Mouse (Mus musculus): ENCODE data around the gene Fth1. TPM values are rescaled to one million over a fixed set of nuclear protein-coding genes. Genes with fewer than 3 reads are reported as not detected.
A peak's percentile ranks its signal among the peaks of the same experiment; 100 is the strongest.

Fth1 gene
- total and polyA plus RNA-seq, 3 experiments: 2,797 to 3,430 (median 2,956) TPM

GRCm38 (mm10) chr19:9981621-9982020 lies 1.2 kb downstream of the Fth1 start:
- Histone ChIP-seq H3K9ac (ENCODE audit: low read depth, low read length) (no peak overlapping the region), H3K4me3 (peak overlapping the region; percentile 98), H3K27ac (peak overlapping the region; percentile 97), H3K36me3 (ENCODE audit: control insufficient read depth, insufficient read depth, low read length) (peaks cover 10% of the 10 kb centered on the region), H3K4me1 (ENCODE audit: control insufficient read depth, insufficient read depth, low read length) (peaks cover 20% of the 10 kb centered on the region), H3K27me3 (ENCODE audit: control insufficient read depth, insufficient read depth, low read length) (no peaks in the 10 kb centered on the region), H3K79me2 (replicated peaks; ENCODE audit: control insufficient read depth, insufficient read depth, low read length) (0 out of 2 replicates have a peak, but pooled peaks cover 1% of the 10 kb centered on the region)
- no peak for DNase-seq
- TF ChIP-seq POLR2A (IDR thresholded peaks at IDR 0.05; ENCODE audit: insufficient read depth, low read depth, low read length) (no peak), CTCF (IDR thresholded peaks at IDR 0.05) (no peak), EP300 (IDR thresholded peaks at IDR 0.05; ENCODE audit: insufficient read depth, low read depth, low read length) (no peak)
- intact Hi-C loops (cut with DNase I): no loop called here
- 69% methylated on average over 4 of the region's 4 CpGs for WGBS

- H3K79me2 ChIP-seq (replicated peaks; ENCODE audit: control insufficient read depth, insufficient read depth, low read length): 0 out of 2 replicates have a peak, but pooled peaks cover 1% of the 10 kb centered on the region
- H3K27me3 ChIP-seq (ENCODE audit: control insufficient read depth, insufficient read depth, low read length): no peaks in the 10 kb centered on the region
- DNase-seq: peak; percentile 98
- peak overlapping the region; percentile 97 for H3K27ac ChIP-seq
- WGBS: under 1% methylated on average over 59 of the region's 59 CpGs
- peak overlapping the region; percentile 99 for H3K9ac ChIP-seq (ENCODE audit: low read depth, low read length)
- peaks cover 20% of the 10 kb centered on the region for H3K4me1 ChIP-seq (ENCODE audit: control insufficient read depth, insufficient read depth, low read length)
- peak overlapping the region; percentile 98 for H3K4me3 ChIP-seq
- peaks cover 10% of the 10 kb centered on the region for H3K36me3 ChIP-seq (ENCODE audit: control insufficient read depth, insufficient read depth, low read length)
- intact Hi-C loops (cut with DNase I): no loop called here
- TF ChIP-seq POLR2A (IDR thresholded peaks at IDR 0.05; ENCODE audit: insufficient read depth, low read depth, low read length) (peak; percentile 98), CTCF (IDR thresholded peaks at IDR 0.05) (no peak; the same call in 1 of the 2 replicates), EP300 (IDR thresholded peaks at IDR 0.05; ENCODE audit: insufficient read depth, low read depth, low read length) (0 out of 2 replicates have a peak, but pooled peaks have one; percentile 56)
Observed at GRCm38 (mm10) chr19:9982151-9982851, 1.9 kb downstream of the Fth1 start.

GRCm38 (mm10) chr19:9982852-9983542 lies 2.6 kb downstream of the Fth1 start:
- WGBS: under 1% methylated on average over 31 of the region's 31 CpGs
- Histone ChIP-seq H3K36me3 (ENCODE audit: control insufficient read depth, insufficient read depth, low read length) (peaks cover 10% of the 10 kb centered on the region), H3K4me1 (ENCODE audit: control insufficient read depth, insufficient read depth, low read length) (peaks cover 19% of the 10 kb centered on the region), H3K9ac (ENCODE audit: low read depth, low read length) (peak overlapping the region; percentile 99), H3K27me3 (ENCODE audit: control insufficient read depth, insufficient read depth, low read length) (no peaks in the 10 kb centered on the region), H3K79me2 (replicated peaks; ENCODE audit: control insufficient read depth, insufficient read depth, low read length) (0 out of 2 replicates have a peak, but pooled peaks cover 1% of the 10 kb centered on the region), H3K27ac (peak overlapping the region; percentile 97), H3K4me3 (peak overlapping the region; percentile 98)
- DNase-seq: peak; percentile 79 to 80
- intact Hi-C loops (cut with DNase I): no loop called here
- TF ChIP-seq EP300 (IDR thresholded peaks at IDR 0.05; ENCODE audit: insufficient read depth, low read depth, low read length): peak; percentile 35; the same call in 1 of the 2 replicates
- no peak for TF ChIP-seq CTCF (IDR thresholded peaks at IDR 0.05)

- H3K27me3 ChIP-seq (ENCODE audit: control insufficient read depth, insufficient read depth, low read length): no peaks in the 10 kb centered on the region
- no peak for DNase-seq
- H3K79me2 ChIP-seq (replicated peaks; ENCODE audit: control insufficient read depth, insufficient read depth, low read length): 0 out of 2 replicates have a peak, but pooled peaks cover 1% of the 10 kb centered on the region
- H3K4me3 ChIP-seq: peak overlapping the region; percentile 98
- H3K36me3 ChIP-seq (ENCODE audit: control insufficient read depth, insufficient read depth, low read length): peaks cover 10% of the 10 kb centered on the region
- 77% methylated on average over 20 of the region's 20 CpGs for WGBS
- TF ChIP-seq CTCF (IDR thresholded peaks at IDR 0.05): no peak
- TF ChIP-seq EP300 (IDR thresholded peaks at IDR 0.05; ENCODE audit: insufficient read depth, low read depth, low read length): no peak
- TF ChIP-seq POLR2A (IDR thresholded peaks at IDR 0.05; ENCODE audit: insufficient read depth, low read depth, low read length): no peak
- intact Hi-C loops (cut with DNase I): no loop called here
- peaks cover 11% of the 10 kb centered on the region for H3K4me1 ChIP-seq (ENCODE audit: control insufficient read depth, insufficient read depth, low read length)
- H3K9ac ChIP-seq (ENCODE audit: low read depth, low read length): 0 out of 2 replicates have a peak overlapping the region, but pooled peaks have one; percentile 16
- no peak overlapping the region; the same call in 1 of the 2 replicates for H3K27ac ChIP-seq
Observed at GRCm38 (mm10) chr19:9984111-9985055, 4.0 kb downstream of the Fth1 start.

GRCm38 (mm10) chr19:9985190-9985899 lies 4.9 kb downstream of the Fth1 start:
- Histone ChIP-seq H3K9ac (ENCODE audit: low read depth, low read length) (no peak overlapping the region), H3K4me3 (no peak overlapping the region), H3K79me2 (replicated peaks; ENCODE audit: control insufficient read depth, insufficient read depth, low read length) (0 out of 2 replicates have a peak, but pooled peaks cover 1% of the 10 kb centered on the region), H3K4me1 (ENCODE audit: control insufficient read depth, insufficient read depth, low read length) (peaks cover 11% of the 10 kb centered on the region), H3K27ac (no peak overlapping the region), H3K27me3 (ENCODE audit: control insufficient read depth, insufficient read depth, low read length) (no peaks in the 10 kb centered on the region), H3K36me3 (ENCODE audit: control insufficient read depth, insufficient read depth, low read length) (peaks cover 10% of the 10 kb centered on the region)
- DNase-seq: no peak
- TF ChIP-seq EP300 (IDR thresholded peaks at IDR 0.05; ENCODE audit: insufficient read depth, low read depth, low read length): 0 out of 2 replicates have a peak, but pooled peaks have one; percentile 9
- TF ChIP-seq POLR2A (IDR thresholded peaks at IDR 0.05; ENCODE audit: insufficient read depth, low read depth, low read length): peak; percentile 25; the same call in 1 of the 2 replicates
- TF ChIP-seq CTCF (IDR thresholded peaks at IDR 0.05): no peak
- intact Hi-C loops (cut with DNase I): no loop called here
- 92% methylated on average over 6 of the region's 6 CpGs for WGBS

Measured in heart, adult 2 months (tissue).